Mouse (Mus musculus) kidney, postnatal 10 days (tissue): ENCODE measurements around the gene Cdhr3.
"Not testable (repeated sequence)": the region's sequence is repeated elsewhere in the genome, so short reads cannot be mapped to it uniquely, and the experiment has no call there.

Source experiments
- DNase-seq: peaks from one replicate; pipeline ENCODE4 v3.0.0; 2021; ENCODE audit warnings: mixed read lengths

Cdhr3 gene

DNA sequence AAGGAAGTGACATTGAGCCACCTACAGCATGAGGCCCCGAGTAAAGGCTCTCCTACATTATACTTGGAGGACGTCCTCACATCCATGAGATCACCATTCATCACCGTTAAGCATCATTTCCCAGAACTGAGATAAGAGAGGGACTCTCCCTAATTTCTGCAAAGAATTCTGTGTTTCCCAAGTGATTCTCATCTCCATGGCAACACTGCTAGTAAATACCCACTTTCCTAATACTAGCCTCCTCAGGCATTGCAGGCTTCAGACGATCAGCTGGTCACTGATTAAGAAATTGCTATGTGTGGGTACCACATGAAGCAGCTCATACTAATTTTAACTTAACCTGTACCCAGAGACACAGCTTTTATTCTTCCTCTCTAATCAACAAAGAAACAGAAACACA lies 92.3 kb downstream of the Cdhr3 start:
- no peak for DNase-seq

DNA sequence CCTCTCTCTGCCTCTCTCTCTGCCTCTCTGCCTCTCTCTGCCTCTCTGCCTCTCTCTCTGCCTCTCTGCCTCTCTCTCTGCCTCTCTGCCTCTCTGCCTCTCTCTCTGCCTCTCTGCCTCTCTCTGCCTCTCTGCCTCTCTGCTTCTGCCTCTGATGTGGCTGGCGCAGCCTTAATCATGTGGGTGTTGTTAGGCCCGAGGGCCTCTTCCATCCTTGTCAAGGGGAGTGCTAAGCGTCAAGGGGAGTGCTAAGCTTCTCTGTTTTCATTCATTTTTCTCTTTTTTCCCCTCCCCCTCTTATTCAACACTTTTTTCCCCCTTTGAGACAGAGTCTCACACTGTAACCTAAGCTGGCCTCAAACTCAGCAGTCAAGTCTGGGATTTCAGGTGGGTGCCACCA lies 92.9 kb downstream of the Cdhr3 start:
- DNase-seq = not testable (repeated sequence)

GRCm38 (mm10) chr12:32998766-32999165 lies 93.9 kb downstream of the Cdhr3 start:
- DNase-seq = no peak

DNA sequence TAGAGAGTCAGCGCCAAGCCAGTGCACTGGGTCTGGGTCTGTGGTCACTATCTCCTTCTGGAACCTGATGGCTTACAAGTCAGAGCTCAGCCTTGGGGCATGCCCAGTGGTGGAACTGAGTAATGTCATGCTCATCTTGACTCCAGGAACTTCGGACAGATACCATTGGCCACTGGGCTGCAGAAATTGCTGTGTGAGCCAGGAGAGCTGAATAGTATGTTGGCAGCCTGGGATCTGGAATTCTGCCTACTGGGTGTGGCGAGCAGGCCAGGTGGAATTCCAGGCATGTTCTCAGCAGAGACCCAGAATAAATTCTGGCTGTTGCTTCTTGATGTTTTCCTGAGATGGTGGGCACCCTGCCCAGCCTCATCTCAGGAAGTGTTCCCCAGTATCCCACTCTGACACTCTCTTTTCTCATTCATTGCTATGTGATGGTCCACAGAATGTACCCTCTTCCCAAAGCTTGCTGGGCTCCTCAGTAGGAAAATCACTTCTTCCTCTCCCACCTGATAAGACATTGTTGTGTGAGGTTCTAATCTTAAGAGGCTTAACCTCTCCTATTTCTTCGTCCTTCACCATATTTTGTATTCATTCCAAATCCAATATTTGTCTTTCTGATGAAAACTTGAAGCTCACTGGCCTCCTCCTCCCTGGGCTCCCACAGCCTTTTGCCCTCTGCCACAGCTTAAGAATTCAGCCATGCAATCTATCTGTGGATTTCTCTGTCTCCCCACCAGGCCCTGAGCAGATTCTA lies 97.4 kb downstream of the Cdhr3 start:
- DNase-seq = peak; percentile 38

DNA sequence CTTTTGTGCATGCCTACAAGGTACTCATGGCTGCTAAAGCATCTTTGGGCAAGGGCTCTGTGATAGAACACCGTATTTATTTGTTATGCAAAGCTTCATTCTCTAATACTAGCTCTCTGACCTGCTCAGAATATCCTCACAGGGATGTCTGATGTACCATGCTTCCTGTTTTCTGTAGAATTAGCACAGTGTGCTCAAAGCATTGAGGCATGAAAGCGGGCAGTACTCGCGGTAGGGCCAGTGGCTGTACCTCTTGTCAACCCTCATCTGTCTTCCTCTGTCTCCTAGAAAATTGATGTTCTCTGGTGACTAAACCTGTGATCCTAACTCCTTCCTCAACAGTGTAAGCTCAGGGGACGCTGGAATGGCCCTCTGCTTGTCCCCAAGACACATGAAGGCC lies 98.6 kb downstream of the Cdhr3 start:
- no peak for DNase-seq

GRCm38 (mm10) chr12:32989731-32990130 lies 102.9 kb downstream of the Cdhr3 start:
- DNase-seq = peak; percentile 34

- no peak for DNase-seq
These were observed 106.4 kb downstream of the Cdhr3 start for GRCm38 (mm10) chr12:32986284-32986683.
